Mouse (Mus musculus) right cerebral cortex, adult 2 months (tissue): ENCODE results near the gene Gria1.

Source experiments
- DNase-seq, 2 experiments: peaks; one replicate each; pipeline ENCODE4 v3.0.0; 2021 to 2022; ENCODE audit warnings: low spot score in 2 of 2

Gene Gria1

GRCm38 (mm10) chr11:57286119-57286518 lies 274.9 kb downstream of the Gria1 start:
- DNase-seq = no peak

GRCm38 (mm10) chr11:57297376-57297775 lies 286.2 kb downstream of the Gria1 start:
- no peak for DNase-seq

- DNase-seq = no peak
Observed at GRCm38 (mm10) chr11:57298263-57298662, 287.1 kb downstream of the Gria1 start.

GRCm38 (mm10) chr11:57298665-57299064 lies 287.5 kb downstream of the Gria1 start:
- no peak for DNase-seq

GRCm38 (mm10) chr11:57303602-57304001 lies 292.4 kb downstream of the Gria1 start:
- DNase-seq = no peak

GRCm38 (mm10) chr11:57306116-57306515 lies 294.9 kb downstream of the Gria1 start:
- no peak for DNase-seq

- no peak for DNase-seq
Observed at GRCm38 (mm10) chr11:57306892-57307291, 295.7 kb downstream of the Gria1 start.

- no peak for DNase-seq
Observed at GRCm38 (mm10) chr11:57317063-57317462, 305.9 kb downstream of the Gria1 start.

GRCm38 (mm10) chr11:57317478-57317877 lies 306.3 kb downstream of the Gria1 start:
- DNase-seq = no peak

- peak; percentile 40 for DNase-seq
Observed at GRCm38 (mm10) chr11:57319374-57319773, 308.2 kb downstream of the Gria1 start.

GRCm38 (mm10) chr11:57324099-57324498 lies 312.9 kb downstream of the Gria1 start:
- DNase-seq = peak; percentile 28 to 37
